Comparison of ENCODE assay signal across 9 mouse cellular contexts in the genomic region with DNA sequence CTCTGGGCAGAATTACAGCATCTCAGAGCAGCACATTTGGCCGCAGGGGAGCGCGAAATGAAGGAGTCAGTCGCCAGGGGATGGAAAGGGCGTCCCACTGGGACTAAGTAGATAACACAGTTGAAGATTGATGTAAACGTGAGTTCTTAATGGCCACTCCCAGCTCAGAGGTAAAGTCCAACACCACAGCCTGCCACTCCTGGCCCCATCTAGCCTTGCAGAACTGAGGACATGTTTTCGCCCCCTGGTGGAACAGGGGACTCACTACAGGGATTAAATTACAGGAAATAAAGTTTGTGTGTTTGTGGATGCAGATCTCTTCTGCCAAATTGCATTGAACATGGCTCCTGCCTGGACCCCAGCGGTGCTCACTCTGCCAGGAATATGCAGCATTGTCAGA.
DNase-seq lines count a peak whose midpoint lies in the region; ATAC-seq and TF ChIP-seq lines count a peak whose summit lies in the region.
"Had no signal": no experiment of that assay in that cellular context is flagged by ENCODE, and none has a peak within 500 bp of the region (broad histone marks: within the 10 kb centered on the region; RNA-seq: fewer than 3 reads in every experiment).

No protein-coding gene starts in this region.

- no peaks in the 10 kb centered on the region for H3K36me3 ChIP-seq in heart, embryonic 11.5 days (ENCODE audit: control insufficient read depth, insufficient read depth, low read length)
- no peaks in the 10 kb centered on the region for H3K36me3 ChIP-seq in testis, adult 2 months (ENCODE audit: control insufficient read depth, insufficient read depth, low read length)
- H3K36me3 ChIP-seq in embryonic facial prominence, embryonic 11.5 days (replicated peaks; ENCODE audit: control insufficient read depth, insufficient read depth, low read depth, low read length): no peaks in the 10 kb centered on the region
- H3K36me3 ChIP-seq: neural tube, embryonic 13.5 days had no signal

- no peak for TF ChIP-seq POLR2A in testis, adult 2 months (IDR thresholded peaks at IDR 0.05; ENCODE audit: control insufficient read depth, low read depth, low read length)

- H3K4me2 ChIP-seq in heart, embryonic 11.5 days: no peak overlapping the region
- no peak overlapping the region for H3K4me2 ChIP-seq in embryonic facial prominence, embryonic 11.5 days (ENCODE audit: low read depth, low read length)
- H3K4me2 ChIP-seq: neural tube, embryonic 13.5 days had no signal

- peak; percentile 54; the same call in 1 of the 2 replicates for TF ChIP-seq CTCF in testis, adult 2 months (IDR thresholded peaks at IDR 0.05; ENCODE audit: control insufficient read depth, insufficient read depth, insufficient replicate concordance, low read depth, low read length)

- DNase-seq in heart, adult 11 months: peak; percentile 83
- DNase-seq in testis, postnatal 14 days (ENCODE audit: low spot score): no peak
- DNase-seq in embryonic facial prominence, embryonic 11.5 days (ENCODE audit: low spot score): peak; percentile 64
- peak; percentile 22 for DNase-seq in lung, postnatal 36 days
- no peak for DNase-seq in adrenal gland, adult 8-10 months
- DNase-seq in urinary bladder, postnatal 10 days (ENCODE audit: low spot score): no peak

- no peak for ATAC-seq in heart, embryonic 11.5 days (replicated peaks; ENCODE audit: insufficient number of reproducible peaks, low FRiP score, low TSS enrichment)
- ATAC-seq in embryonic facial prominence, embryonic 11.5 days (replicated peaks; ENCODE audit: insufficient number of reproducible peaks, low FRiP score, low TSS enrichment, low read depth): no peak

- WGBS in heart, embryonic 11.5 days (ENCODE audit: insufficient replicate concordance): 21% methylated on average over 8 of the region's 8 CpGs
- 33% methylated on average over 8 of the region's 8 CpGs for WGBS in embryonic facial prominence, embryonic 11.5 days

- H3K4me1 ChIP-seq in heart, embryonic 11.5 days (ENCODE audit: control insufficient read depth, insufficient read depth, low read length): no peaks in the 10 kb centered on the region
- H3K4me1 ChIP-seq in testis, adult 2 months (ENCODE audit: control insufficient read depth, insufficient read depth, low read length): peaks cover 5% of the 10 kb centered on the region
- H3K4me1 ChIP-seq in embryonic facial prominence, embryonic 11.5 days (ENCODE audit: control insufficient read depth, insufficient read depth, low read length): no peaks in the 10 kb centered on the region

- peaks cover 2% of the 10 kb centered on the region; the same call in 1 of the 2 replicates for H3K27me3 ChIP-seq in heart, embryonic 11.5 days (ENCODE audit: control insufficient read depth, insufficient read depth, low read length)
- H3K27me3 ChIP-seq in testis, adult 2 months (ENCODE audit: control insufficient read depth, insufficient read depth, low read length): no peaks in the 10 kb centered on the region
- no peaks in the 10 kb centered on the region for H3K27me3 ChIP-seq in embryonic facial prominence, embryonic 11.5 days (ENCODE audit: control insufficient read depth, insufficient read depth, low read length)

- no peak overlapping the region for H3K9ac ChIP-seq in heart, embryonic 11.5 days (ENCODE audit: low read depth, low read length)
- H3K9ac ChIP-seq in embryonic facial prominence, embryonic 11.5 days (replicated peaks; ENCODE audit: low read length): no peak overlapping the region
- H3K9ac ChIP-seq: neural tube, embryonic 13.5 days had no signal

- no peak overlapping the region for H3K4me3 ChIP-seq in heart, embryonic 11.5 days (ENCODE audit: low read depth, low read length)
- no peak overlapping the region for H3K4me3 ChIP-seq in testis, adult 2 months (ENCODE audit: control insufficient read depth, low read depth, low read length)
- H3K4me3 ChIP-seq in embryonic facial prominence, embryonic 11.5 days (ENCODE audit: low read depth, low read length): no peak overlapping the region
- H3K4me3 ChIP-seq: neural tube, embryonic 13.5 days had no signal

- H3K27ac ChIP-seq in heart, embryonic 11.5 days (ENCODE audit: low read depth, low read length): no peak overlapping the region
- H3K27ac ChIP-seq in testis, adult 2 months (ENCODE audit: control insufficient read depth, insufficient read depth, low read depth, low read length): no peak overlapping the region
- H3K27ac ChIP-seq in embryonic facial prominence, embryonic 11.5 days (replicated peaks; ENCODE audit: low read depth, low read length): no peak overlapping the region
- H3K27ac ChIP-seq: neural tube, embryonic 13.5 days had no signal

- H3K9me3 ChIP-seq in heart, embryonic 11.5 days (replicated peaks; ENCODE audit: control insufficient read depth, low read length): no peaks in the 10 kb centered on the region
- H3K9me3 ChIP-seq in embryonic facial prominence, embryonic 11.5 days (replicated peaks; ENCODE audit: control insufficient read depth, low read length): no peaks in the 10 kb centered on the region
- H3K9me3 ChIP-seq: neural tube, embryonic 13.5 days had no signal

Comparison
In these comparisons a context has a peak if more than half of its experiments do, and no peak if none do; other contexts are left out.
1. DNase-seq: peak in heart, adult 11 months (single experiment), embryonic facial prominence, embryonic 11.5 days (single experiment) and lung, postnatal 36 days (single experiment); none in testis, postnatal 14 days (single experiment), adrenal gland, adult 8-10 months (single experiment) and urinary bladder, postnatal 10 days (single experiment).